Mouse (Mus musculus) ovary, adult 10 weeks (tissue): ENCODE results near the gene Atp1a4. TPM values are rescaled to one million over a fixed set of nuclear protein-coding genes. Genes with fewer than 3 reads are reported as not detected.

ENCODE experiments used
- polyA plus RNA-seq: library from polyadenylated mRNA; stranded (reverse); fragments of 350-450 nt; fragmentation: Illumina TruSeq; extraction: RNeasy Lipid Tissue Mini Kit (QIAGEN cat#74804); gene quantifications from one replicate; pipeline ENCODE4 v1.2.3, GENCODE M21; 2014

Gene Atp1a4
- not detected for polyA plus RNA-seq

DNA sequence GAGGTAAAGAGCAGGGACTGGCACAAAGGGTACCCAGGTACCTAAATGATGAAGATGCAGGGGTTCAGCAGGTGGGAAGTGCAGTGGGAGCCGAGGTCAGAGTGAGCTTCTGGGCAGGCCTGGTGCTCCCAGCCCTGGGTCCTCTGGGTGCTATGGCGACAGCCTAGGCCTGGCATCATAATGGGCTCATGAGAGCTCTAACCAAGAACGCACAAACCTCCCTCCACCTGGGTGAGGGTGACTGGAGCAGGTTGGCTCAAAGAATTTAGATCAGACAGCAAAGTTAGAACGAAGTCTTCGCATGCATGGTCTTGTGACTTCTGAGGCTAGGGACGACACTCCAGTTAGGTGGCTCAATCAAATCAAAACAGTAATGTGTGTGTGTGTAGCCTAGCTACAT is at the start of gene Atp1a4:
Gene Atp1a4, minus strand, starts transcription at position 101 of the 400 bp plus-strand sequence.

DNA sequence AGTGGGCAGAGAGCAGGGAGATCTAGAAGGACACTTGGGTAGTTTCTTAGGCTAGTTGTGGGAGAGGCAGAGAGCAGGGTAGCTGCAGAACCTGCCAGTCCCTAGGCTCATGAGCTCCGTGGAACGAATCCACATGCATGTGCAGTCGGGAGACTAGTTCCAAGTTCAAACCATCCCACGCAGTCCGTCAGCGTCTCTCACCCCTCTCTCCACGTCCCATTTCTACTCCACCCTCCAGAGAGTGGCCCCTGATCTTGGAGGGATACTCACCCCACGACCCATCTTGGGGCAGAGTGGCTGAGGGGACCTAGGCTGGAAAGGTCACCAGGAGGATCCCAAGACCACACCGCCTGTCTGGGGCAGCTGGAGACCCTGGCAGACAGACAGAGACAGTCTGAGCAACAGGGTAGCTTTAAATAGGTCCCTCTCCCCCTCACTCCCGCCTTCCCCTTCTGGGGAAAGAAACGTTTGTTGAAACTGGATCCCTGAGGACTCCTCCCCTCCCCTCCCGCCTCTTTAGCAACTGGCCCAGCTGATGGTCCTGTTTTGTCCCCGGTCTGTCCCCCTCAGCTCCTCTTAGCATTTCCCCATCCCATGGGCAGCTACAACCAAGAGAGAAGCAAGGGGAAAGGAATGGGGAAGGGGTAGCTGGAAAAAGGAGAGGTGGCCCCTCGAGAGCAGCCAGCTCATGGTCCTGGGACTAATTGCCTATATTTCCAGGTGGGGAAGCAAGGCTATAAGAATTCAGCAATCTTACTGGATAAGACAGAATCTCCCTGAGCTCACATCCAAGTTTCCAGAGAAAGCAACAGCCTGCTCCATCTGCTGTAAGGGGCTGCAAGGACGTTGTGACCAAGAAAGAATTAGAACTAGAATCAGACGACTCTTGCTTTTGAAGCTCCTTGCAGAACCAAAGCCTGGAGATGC is 39.7 kb upstream of the Atp1a4 start, which contains the start of gene Atp1a2:
Gene Atp1a2, minus strand, starts transcription at position 454 of the 927 bp plus-strand sequence.

DNA sequence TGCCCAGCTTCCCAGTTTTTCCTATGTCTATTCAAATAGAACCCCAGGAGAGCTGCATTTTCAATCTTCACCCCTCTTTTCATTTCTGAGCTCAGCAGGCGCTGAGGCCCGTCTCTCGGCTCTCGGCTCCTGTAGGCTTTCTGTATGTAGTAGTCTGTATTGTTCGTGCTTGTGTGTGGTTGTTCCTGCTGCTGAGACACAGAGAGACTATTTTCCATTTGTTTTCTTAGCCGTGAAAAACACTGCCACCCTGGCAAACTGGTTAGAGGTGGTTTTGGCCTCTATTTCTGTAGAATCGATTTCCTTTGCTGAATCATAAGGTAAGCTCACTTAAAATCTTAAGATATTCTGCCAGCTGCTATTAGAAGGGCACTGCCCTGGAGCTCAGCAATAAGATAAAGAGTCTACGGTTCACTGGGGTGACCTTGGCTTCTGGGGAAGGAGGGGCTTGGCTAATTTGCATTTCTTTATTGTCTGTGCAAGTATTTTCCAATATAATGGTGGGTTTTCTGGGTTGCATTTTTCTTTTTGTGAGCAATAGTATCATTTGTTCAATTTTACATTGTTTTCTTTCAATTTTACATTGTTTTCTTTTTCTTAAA is 3.4 kb upstream of the Atp1a4 start, which contains the start of gene Igsf8:
Gene Igsf8, plus strand, starts transcription at position 165 of the 602 bp plus-strand sequence.

DNA sequence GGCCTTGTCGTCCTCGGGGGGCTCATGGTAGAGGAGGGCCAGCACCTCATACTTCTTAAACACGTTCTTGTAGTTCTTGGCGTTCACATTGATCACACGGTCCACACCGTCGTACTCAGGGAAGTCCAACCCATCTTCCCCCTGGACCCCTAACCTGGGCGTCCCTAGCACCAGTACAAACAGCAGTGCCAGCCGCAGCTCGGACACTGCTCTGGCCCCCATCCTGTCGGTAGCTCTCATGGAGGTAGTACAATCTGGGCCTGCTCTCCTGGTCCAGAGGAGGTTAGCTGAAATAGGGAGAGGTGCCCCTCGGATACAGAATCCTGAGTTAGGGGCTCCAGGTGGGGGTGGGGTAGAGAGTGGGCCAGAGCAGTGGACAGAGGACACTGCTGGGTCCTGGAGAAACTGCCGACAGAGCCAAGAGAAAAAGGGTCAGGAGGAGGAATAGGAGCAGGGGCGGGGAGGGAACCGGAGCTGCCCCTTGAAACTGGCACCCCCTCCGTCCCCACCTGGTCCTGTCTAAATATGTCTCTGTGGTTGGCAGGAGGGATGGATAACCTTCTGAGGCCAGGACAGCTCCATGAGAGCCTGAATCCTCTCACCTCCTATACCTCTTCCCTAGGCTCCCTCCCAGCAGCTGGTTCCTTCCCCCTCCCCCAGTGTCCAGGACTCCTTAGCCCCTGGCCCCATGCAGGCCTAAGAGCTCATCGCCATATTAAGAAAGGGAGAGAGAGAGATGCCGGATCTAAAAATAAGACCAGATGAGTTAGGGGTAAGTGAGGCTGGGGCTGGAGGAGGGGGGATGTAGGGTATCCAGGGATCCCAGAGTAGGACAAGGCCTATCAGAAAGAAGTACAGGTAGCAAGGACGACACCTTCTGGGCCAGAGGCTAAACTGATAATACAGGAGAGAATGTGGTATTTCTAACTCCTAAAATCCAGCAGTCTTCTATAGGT is 38.5 kb downstream of the Atp1a4 start, which contains the start of gene Casq1:
Gene Casq1, minus strand, starts transcription at position 418 of the 956 bp plus-strand sequence.

DNA sequence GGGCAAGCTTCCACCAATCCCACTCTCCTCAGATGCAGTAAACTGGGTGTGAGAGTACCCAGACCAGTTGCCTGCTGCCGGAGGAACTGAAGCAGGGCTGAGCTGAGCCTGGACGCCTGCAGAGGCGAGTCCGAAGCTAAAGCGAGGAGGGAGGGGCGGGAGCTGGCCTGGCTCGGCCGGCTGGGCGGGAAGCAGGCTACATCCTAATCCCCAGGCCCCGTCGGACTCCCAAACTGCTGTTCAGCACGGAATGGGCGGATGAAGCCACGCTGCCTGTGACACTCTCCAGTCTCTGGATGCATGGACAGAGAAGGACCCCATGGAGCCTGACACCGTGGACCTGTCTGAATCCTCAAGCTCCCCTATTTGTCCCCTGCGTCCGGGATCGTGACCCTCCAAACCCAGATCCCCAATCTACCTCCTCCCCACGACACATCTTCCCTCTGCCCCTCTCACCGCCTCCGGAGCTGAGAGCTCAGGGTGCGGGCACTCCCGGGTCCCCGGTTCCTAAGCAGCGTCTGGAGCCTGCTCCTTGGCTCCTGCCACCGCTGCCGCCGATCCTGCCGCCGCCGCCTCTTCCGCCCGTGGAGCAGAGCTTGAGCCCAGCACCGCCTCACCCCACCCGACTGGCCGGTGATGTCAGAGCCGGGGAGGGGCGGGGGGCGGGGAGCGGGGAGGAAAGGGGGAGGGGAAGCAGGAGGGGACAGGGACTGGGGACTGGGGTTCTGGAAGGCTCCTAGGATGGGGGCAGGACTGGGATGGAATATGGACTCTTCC is 51.9 kb downstream of the Atp1a4 start, which contains the start of gene Pea15a:
Gene Pea15a, minus strand, starts transcription at position 664 of the 777 bp plus-strand sequence.

Other genes starting within 250 kb of the Atp1a4 start
- 8.0 TPM for gene Vangl2, start 230.0 kb downstream of the Atp1a4 start, polyA plus RNA-seq
- not detected for gene Nhlh1, start 200.8 kb downstream of the Atp1a4 start, polyA plus RNA-seq
- gene Copa, start 175.9 kb downstream of the Atp1a4 start, polyA plus RNA-seq: 201 TPM
- gene Ncstn, start 175.6 kb downstream of the Atp1a4 start, polyA plus RNA-seq: 21.3 TPM
- 67.5 TPM for gene Pex19, start 131.7 kb downstream of the Atp1a4 start, polyA plus RNA-seq
- gene Dcaf8, start 110.3 kb downstream of the Atp1a4 start, polyA plus RNA-seq: 106 TPM
- gene Pea15a, start 51.6 kb downstream of the Atp1a4 start, polyA plus RNA-seq: 70.2 TPM
- 0.68 TPM for gene Casq1, start 38.5 kb downstream of the Atp1a4 start, polyA plus RNA-seq
- 0.97 TPM for gene Igsf8, start 3.2 kb upstream of the Atp1a4 start, polyA plus RNA-seq
- gene Atp1a2, start 39.6 kb upstream of the Atp1a4 start, polyA plus RNA-seq: 7.5 TPM
- gene Kcnj9, start 70.9 kb upstream of the Atp1a4 start, polyA plus RNA-seq: not detected
- 1.3 TPM for gene Kcnj10, start 82.8 kb upstream of the Atp1a4 start, polyA plus RNA-seq
- 26.4 TPM for gene Pigm, start 118.1 kb upstream of the Atp1a4 start, polyA plus RNA-seq
- 2.1 TPM for gene Slamf9, start 216.9 kb upstream of the Atp1a4 start, polyA plus RNA-seq
- gene Igsf9, start 223.4 kb upstream of the Atp1a4 start, polyA plus RNA-seq: not detected
- 18.8 TPM for gene Tagln2, start 241.6 kb upstream of the Atp1a4 start, polyA plus RNA-seq